Mouse (Mus musculus): Measurements from ENCODE around the gene Krt27. TPM values are rescaled to one million over a fixed set of nuclear protein-coding genes. Genes with fewer than 3 reads are reported as not detected.

Gene Krt27
- total RNA-seq, 1 experiment = 0.13 TPM

DNA sequence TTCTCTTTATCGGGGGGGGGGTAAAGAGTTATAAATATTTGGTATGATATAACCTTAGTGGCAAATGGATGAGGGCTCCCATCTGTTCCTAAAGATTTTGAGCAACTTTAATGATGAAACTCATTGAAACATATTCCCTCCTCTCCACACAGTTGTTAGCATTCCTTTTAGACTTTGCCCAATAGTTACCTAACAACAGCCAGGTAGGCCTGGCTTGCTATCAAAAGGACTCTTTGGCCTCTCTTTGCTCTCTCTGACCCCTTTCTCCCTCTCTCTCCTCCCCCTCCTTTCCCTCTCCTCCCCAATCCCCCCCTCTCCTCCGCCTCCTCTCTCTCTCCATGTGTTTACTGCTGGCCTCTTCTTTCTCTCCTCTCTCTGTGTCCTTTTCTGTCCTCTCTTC lies 36.3 kb downstream of the Krt27 start:
- Histone ChIP-seq H3K36me3 (ENCODE audit: control insufficient read depth, insufficient read depth, low read length, poor library complexity, severe bottlenecking) (no peaks in the 10 kb centered on the region), H3K9me3 (ENCODE audit: control insufficient read depth, insufficient read depth, low read depth, low read length) (no peaks in the 10 kb centered on the region), H3K4me1 (ENCODE audit: control insufficient read depth in 2 of 2, insufficient read depth in 2 of 2, low read length in 2 of 2, poor library complexity in 1 of 2) (no peaks in the 10 kb centered on the region), H3K9ac (ENCODE audit: insufficient read depth, low read depth, low read length, poor library complexity, severe bottlenecking) (no peak overlapping the region), H3K27ac (ENCODE audit: insufficient read depth, low read depth, low read length, poor library complexity, severe bottlenecking) (no peak overlapping the region), H3K4me3 (ENCODE audit: insufficient read depth in 1 of 2, low read depth in 1 of 2, low read length in 2 of 2, poor library complexity in 1 of 2, severe bottlenecking in 1 of 2) (no peak overlapping the region)
- in situ Hi-C loops (cut with MboI; ENCODE audit: low sequenced_read_pairs in 2 of 2, unreplicated experiment in 2 of 2) = no loop called here
- DNase-seq (ENCODE audit: low read depth, low spot score) = no peak
- TF ChIP-seq MAFK (IDR thresholded peaks at IDR 0.05; ENCODE audit: insufficient read depth, low read depth, low read length) (no peak), ZNF384 (IDR thresholded peaks at IDR 0.05; ENCODE audit: low read depth, low read length) (no peak), ZC3H11A (IDR thresholded peaks at IDR 0.05; ENCODE audit: borderline replicate concordance, low read depth, low read length) (no peak), CHD2 (IDR thresholded peaks at IDR 0.05; ENCODE audit: low read depth, low read length) (no peak), HCFC1 (IDR thresholded peaks at IDR 0.05; ENCODE audit: borderline replicate concordance, insufficient read depth, low read length) (no peak)

DNA sequence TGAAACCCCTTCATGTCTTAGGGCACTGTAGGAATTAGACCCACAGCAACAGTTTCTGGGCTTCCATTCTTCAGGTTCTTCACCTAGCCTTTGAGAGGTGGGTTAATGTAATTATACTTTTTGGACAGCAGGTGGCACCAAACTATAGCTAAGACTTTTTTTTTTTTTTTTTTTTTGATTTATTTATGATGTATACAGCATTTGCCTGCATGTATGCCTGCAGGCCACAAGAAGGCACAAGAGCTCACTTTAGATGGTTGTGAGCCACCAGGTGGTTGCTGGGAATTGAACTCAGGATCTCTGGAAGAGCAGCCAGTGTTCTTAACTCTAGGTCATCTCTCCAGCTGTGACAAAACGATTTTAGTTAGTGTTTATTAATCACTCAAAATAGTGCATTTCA lies 40.0 kb downstream of the Krt27 start:
- Histone ChIP-seq H3K9ac (ENCODE audit: insufficient read depth, low read depth, low read length, poor library complexity, severe bottlenecking) (no peak overlapping the region), H3K27ac (ENCODE audit: insufficient read depth, low read depth, low read length, poor library complexity, severe bottlenecking) (no peak overlapping the region), H3K36me3 (ENCODE audit: control insufficient read depth, insufficient read depth, low read length, poor library complexity, severe bottlenecking) (no peaks in the 10 kb centered on the region), H3K4me3 (ENCODE audit: insufficient read depth in 1 of 2, low read depth in 1 of 2, low read length in 2 of 2, poor library complexity in 1 of 2, severe bottlenecking in 1 of 2) (no peak overlapping the region), H3K4me1 (ENCODE audit: control insufficient read depth in 2 of 2, insufficient read depth in 2 of 2, low read length in 2 of 2, poor library complexity in 1 of 2) (no peaks in the 10 kb centered on the region), H3K9me3 (ENCODE audit: control insufficient read depth, insufficient read depth, low read depth, low read length) (no peaks in the 10 kb centered on the region)
- peak; percentile 36 for DNase-seq (ENCODE audit: low read depth, low spot score)
- in situ Hi-C loops (cut with MboI; ENCODE audit: low sequenced_read_pairs in 2 of 2, unreplicated experiment in 2 of 2) = no loop called here
- TF ChIP-seq HCFC1 (IDR thresholded peaks at IDR 0.05; ENCODE audit: borderline replicate concordance, insufficient read depth, low read length) (no peak), ZNF384 (IDR thresholded peaks at IDR 0.05; ENCODE audit: low read depth, low read length) (peak; percentile 99)

DNA sequence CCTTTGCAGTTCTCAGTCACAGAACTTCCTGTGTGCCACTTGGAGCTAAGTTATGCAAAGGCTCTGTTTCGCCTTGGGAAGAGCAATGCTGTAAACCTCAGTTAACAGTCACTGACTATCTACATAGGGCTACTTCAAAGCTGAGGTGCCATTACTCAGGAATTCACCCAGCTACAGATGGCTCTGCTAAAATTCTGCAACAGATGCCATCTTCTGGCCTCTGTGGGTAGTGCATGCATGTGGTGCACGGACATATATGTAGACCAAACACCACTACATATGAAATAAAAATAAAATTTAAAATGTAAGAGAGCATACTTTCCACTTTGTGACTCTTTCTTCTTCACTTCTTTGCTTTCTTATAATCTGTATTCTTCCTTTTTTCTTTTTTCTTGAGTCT lies 43.3 kb downstream of the Krt27 start:
- Histone ChIP-seq H3K4me1 (ENCODE audit: control insufficient read depth in 2 of 2, insufficient read depth in 2 of 2, low read length in 2 of 2, poor library complexity in 1 of 2) (no peaks in the 10 kb centered on the region), H3K4me3 (ENCODE audit: insufficient read depth in 1 of 2, low read depth in 1 of 2, low read length in 2 of 2, poor library complexity in 1 of 2, severe bottlenecking in 1 of 2) (no peak overlapping the region), H3K9me3 (ENCODE audit: control insufficient read depth, insufficient read depth, low read depth, low read length) (no peaks in the 10 kb centered on the region), H3K36me3 (ENCODE audit: control insufficient read depth, insufficient read depth, low read length, poor library complexity, severe bottlenecking) (no peaks in the 10 kb centered on the region), H3K9ac (ENCODE audit: insufficient read depth, low read depth, low read length, poor library complexity, severe bottlenecking) (no peak overlapping the region), H3K27ac (ENCODE audit: insufficient read depth, low read depth, low read length, poor library complexity, severe bottlenecking) (no peak overlapping the region)
- no peak for TF ChIP-seq MAFK (IDR thresholded peaks at IDR 0.05; ENCODE audit: insufficient read depth, low read depth, low read length)
- 0 out of 2 replicates have a peak, but pooled peaks have one; percentile 15 for TF ChIP-seq ZC3H11A (IDR thresholded peaks at IDR 0.05; ENCODE audit: borderline replicate concordance, low read depth, low read length)
- in situ Hi-C loops (cut with MboI; ENCODE audit: low sequenced_read_pairs in 2 of 2, unreplicated experiment in 2 of 2) = no loop called here
- DNase-seq (ENCODE audit: low read depth, low spot score) = peak; percentile 74

Other genes starting within 250 kb of the Krt27 start
- gene Ccr7, start 196.0 kb downstream of the Krt27 start, total RNA-seq (2012; rRNA removed) = 0.58 and 1.4 TPM in 2 replicates
- 85.4 and 130 TPM in 2 replicates for gene Smarce1, start 120.1 kb downstream of the Krt27 start, total RNA-seq (2012; rRNA removed)
- 0.11 and 0.22 TPM in 2 replicates for gene Krt222, start 107.0 kb downstream of the Krt27 start, total RNA-seq (2012; rRNA removed)
- not detected in 2 replicates for gene Krt24, start 65.8 kb downstream of the Krt27 start, total RNA-seq (2012; rRNA removed)
- gene Krt25, start 28.2 kb downstream of the Krt27 start, total RNA-seq (2012; rRNA removed) = not detected in 2 replicates
- not detected in 2 replicates for gene Krt26, start 13.1 kb downstream of the Krt27 start, total RNA-seq (2012; rRNA removed)
- gene Krt28, start 23.8 kb upstream of the Krt27 start, total RNA-seq (2012; rRNA removed) = 0.18 and 0.32 TPM in 2 replicates
- 0.53 and 2.8 TPM in 2 replicates for gene Krt10, start 38.3 kb upstream of the Krt27 start, total RNA-seq (2012; rRNA removed)
- 0.37 and 0.49 TPM in 2 replicates for gene Krt12, start 71.2 kb upstream of the Krt27 start, total RNA-seq (2012; rRNA removed)
- 1.8 and 2.4 TPM in 2 replicates for gene Krt20, start 87.0 kb upstream of the Krt27 start, total RNA-seq (2012; rRNA removed)
- gene Krt23, start 142.0 kb upstream of the Krt27 start, total RNA-seq (2012; rRNA removed) = 0.16 and 0.18 TPM in 2 replicates
- not detected in 2 replicates for gene Krt39, start 170.2 kb upstream of the Krt27 start, total RNA-seq (2012; rRNA removed)
- gene Krt40, start 192.1 kb upstream of the Krt27 start, total RNA-seq (2012; rRNA removed) = not detected in 2 replicates
- gene Krtap3-3, start 199.8 kb upstream of the Krt27 start, total RNA-seq (2012; rRNA removed) = not detected in 2 replicates
- gene Krtap3-2, start 205.7 kb upstream of the Krt27 start, total RNA-seq (2012; rRNA removed) = not detected in 2 replicates
- gene Gm11939, start 208.4 kb upstream of the Krt27 start, total RNA-seq (2012; rRNA removed) = not detected in 2 replicates
- not detected in 2 replicates for gene Krtap3-1, start 215.5 kb upstream of the Krt27 start, total RNA-seq (2012; rRNA removed)
- gene Krtap1-5, start 229.9 kb upstream of the Krt27 start, total RNA-seq (2012; rRNA removed) = not detected in 2 replicates
- not detected in 2 replicates for gene Krtap1-4, start 232.6 kb upstream of the Krt27 start, total RNA-seq (2012; rRNA removed)
- not detected in 2 replicates for gene Krtap1-3, start 240.2 kb upstream of the Krt27 start, total RNA-seq (2012; rRNA removed)
- not detected in 2 replicates for gene Krtap9-3, start 247.0 kb upstream of the Krt27 start, total RNA-seq (2012; rRNA removed)

All from ES-E14 (cell line).